Mouse (Mus musculus) midbrain, embryonic 11.5 days (tissue): ENCODE measurements around the gene Git2. TPM values are rescaled to one million over a fixed set of nuclear protein-coding genes. Genes with fewer than 3 reads are reported as not detected.

Experiments used
- ATAC-seq: fragments of 200-750 bp; cut with Nextera tagmentation; 2 replicates; pipeline ENCODE4 v1.8.0; 2017; ENCODE audit warnings: moderate TSS enrichment, moderate library complexity; ENCODE audit not compliant: low FRiP score
- DNase-seq: peaks from one replicate; pipeline ENCODE4 v3.0.0; 2015; ENCODE audit warnings: low spot score; ENCODE audit errors: missing footprints
- H3K27ac ChIP-seq: fragments of 300-500 bp; sonication (generic); 2 replicates; pipeline ENCODE4 v1.5.1; 2014; ENCODE audit warnings: low read depth, low read length
- H3K27me3 ChIP-seq: fragments of 300-500 bp; sonication (generic); 2 replicates; pipeline ENCODE4 v1.6.1; 2014; ENCODE audit warnings: mild to moderate bottlenecking, low read length, moderate library complexity, mixed read lengths; ENCODE audit not compliant: control insufficient read depth, insufficient read depth
- H3K36me3 ChIP-seq: fragments of 300-500 bp; sonication (generic); 2 replicates; pipeline ENCODE4 v1.6.1; 2014; ENCODE audit warnings: mild to moderate bottlenecking, low read length, moderate library complexity, mixed read lengths; ENCODE audit not compliant: control insufficient read depth, insufficient read depth
- H3K4me1 ChIP-seq: fragments of 300-500 bp; sonication (generic); 2 replicates; pipeline ENCODE4 v1.6.1; 2014; ENCODE audit warnings: low read length; ENCODE audit not compliant: control insufficient read depth, insufficient read depth
- H3K4me2 ChIP-seq: fragments of 300-500 bp; sonication (generic); 2 replicates; pipeline ENCODE4 v1.6.1; 2014; ENCODE audit warnings: mild to moderate bottlenecking, moderate library complexity
- H3K4me3 ChIP-seq: fragments of 300-500 bp; sonication (generic); 2 replicates; pipeline ENCODE4 v1.5.1; 2014; ENCODE audit warnings: low read depth, low read length
- H3K9ac ChIP-seq: fragments of 300-500 bp; sonication (generic); 2 replicates; pipeline ENCODE4 v1.6.1; 2014; ENCODE audit warnings: low read length
- H3K9me3 ChIP-seq: fragments of 300-500 bp; sonication (generic); 2 replicates; pipeline ENCODE4 v1.6.1; 2016; ENCODE audit warnings: low read length; ENCODE audit not compliant: control insufficient read depth
- WGBS: fragments of 180-500 bp; shearing (Covaris S2); extraction: QIAGEN DNeasy Blood & Tissue Kit; methylation state at CpG from one replicate; pipeline ENCODE4 v1.1.7; 2014; 5-methylcytosine and 5-hydroxymethylcytosine counted together
- polyA plus RNA-seq: library from polyadenylated mRNA; unstranded; fragments of >200 nt; fragmentation: Nextera tagmentation; extraction: Ambion mirVana; gene quantifications from 2 replicates; pipeline ENCODE4 v1.2.1, GENCODE M21; 2014

The Git2 gene
- polyA plus RNA-seq, 1 experiment from 2014 or later, result 29.5 TPM

GRCm38 (mm10) chr5:114690633-114691567 lies 84.4 kb downstream of the Git2 start, which contains the start of gene Gltp:
Gltp (minus strand) TSS chr5:114690984.
- 4% methylated on average over 65 of the region's 75 CpGs for WGBS
- H3K9me3 ChIP-seq, result no peaks in the 10 kb centered on the region
- H3K27ac ChIP-seq, result no peak within 1 kb of the TSS
- no peaks in the 10 kb centered on the region for H3K27me3 ChIP-seq
- H3K9ac ChIP-seq, result peak within 1 kb of the TSS; percentile 90
- DNase-seq, result peak; percentile 98
- H3K4me1 ChIP-seq, result peaks cover 13% of the 10 kb centered on the region
- ATAC-seq, result peak; percentile 97
- peak within 1 kb of the TSS; percentile 95 for H3K4me2 ChIP-seq
- peak within 1 kb of the TSS; percentile 67 for H3K4me3 ChIP-seq
- no peaks in the 10 kb centered on the region for H3K36me3 ChIP-seq

GRCm38 (mm10) chr5:114689700-114690366 lies 85.5 kb downstream of the Git2 start:
- Histone ChIP-seq H3K4me3 (peak overlapping the region; percentile 67), H3K9ac (peak overlapping the region; percentile 90), H3K27me3 (no peaks in the 10 kb centered on the region), H3K4me1 (peaks cover 13% of the 10 kb centered on the region), H3K4me2 (peak overlapping the region; percentile 95), H3K9me3 (no peaks in the 10 kb centered on the region), H3K27ac (no peak overlapping the region), H3K36me3 (no peaks in the 10 kb centered on the region)
- ATAC-seq, result no peak
- WGBS, result 20% methylated on average over 16 of the region's 16 CpGs
- peak; percentile 93 for DNase-seq

GRCm38 (mm10) chr5:114688703-114689102 lies 86.6 kb downstream of the Git2 start:
- Histone ChIP-seq H3K9ac (no peak overlapping the region; the same call in 1 of the 2 replicates), H3K4me1 (peaks cover 13% of the 10 kb centered on the region), H3K36me3 (no peaks in the 10 kb centered on the region), H3K4me2 (no peak overlapping the region), H3K27ac (no peak overlapping the region), H3K4me3 (no peak overlapping the region), H3K27me3 (no peaks in the 10 kb centered on the region), H3K9me3 (no peaks in the 10 kb centered on the region)
- no peak for ATAC-seq
- WGBS, result 89% methylated on average over 13 of the region's 13 CpGs
- no peak for DNase-seq

- H3K9ac ChIP-seq, result no peak overlapping the region
- H3K27ac ChIP-seq, result no peak overlapping the region
- H3K4me3 ChIP-seq, result no peak overlapping the region
- H3K36me3 ChIP-seq, result no peaks in the 10 kb centered on the region
- H3K9me3 ChIP-seq, result no peaks in the 10 kb centered on the region
- H3K27me3 ChIP-seq, result no peaks in the 10 kb centered on the region
- H3K4me2 ChIP-seq, result no peak overlapping the region
- ATAC-seq, result no peak
- peaks cover 13% of the 10 kb centered on the region for H3K4me1 ChIP-seq
- DNase-seq, result no peak
Measured at GRCm38 (mm10) chr5:114687901-114688300, 87.4 kb downstream of the Git2 start.

GRCm38 (mm10) chr5:114686726-114687210 lies 88.5 kb downstream of the Git2 start:
- Histone ChIP-seq H3K27me3 (no peaks in the 10 kb centered on the region), H3K4me1 (peaks cover 13% of the 10 kb centered on the region), H3K9me3 (no peaks in the 10 kb centered on the region), H3K4me3 (no peak overlapping the region), H3K27ac (no peak overlapping the region), H3K4me2 (no peak overlapping the region), H3K9ac (no peak overlapping the region), H3K36me3 (no peaks in the 10 kb centered on the region)
- ATAC-seq (no peak), DNase-seq (no peak)
- WGBS, result 70% methylated on average over 7 of the region's 7 CpGs

- Histone ChIP-seq H3K4me1 (peaks cover 8% of the 10 kb centered on the region), H3K36me3 (no peaks in the 10 kb centered on the region), H3K4me2 (no peak overlapping the region), H3K4me3 (no peak overlapping the region), H3K27me3 (no peaks in the 10 kb centered on the region), H3K27ac (no peak overlapping the region), H3K9ac (no peak overlapping the region), H3K9me3 (no peaks in the 10 kb centered on the region)
- WGBS, result 93% methylated on average over 5 of the region's 5 CpGs
- no peak for ATAC-seq
- no peak for DNase-seq
Measured at GRCm38 (mm10) chr5:114685986-114686385, 89.3 kb downstream of the Git2 start.

- Histone ChIP-seq H3K36me3 (0 out of 2 replicates have a peak, but pooled peaks cover 2% of the 10 kb centered on the region), H3K9ac (no peak overlapping the region), H3K27me3 (no peaks in the 10 kb centered on the region; the same call in 1 of the 2 replicates), H3K4me1 (peaks cover 4% of the 10 kb centered on the region; the same call in 1 of the 2 replicates), H3K27ac (no peak overlapping the region), H3K4me2 (no peak overlapping the region), H3K9me3 (no peaks in the 10 kb centered on the region), H3K4me3 (no peak overlapping the region)
- DNase-seq, result no peak
- 87% methylated on average over 8 of the region's 8 CpGs for WGBS
- ATAC-seq, result no peak
Measured at GRCm38 (mm10) chr5:114681717-114682116, 93.6 kb downstream of the Git2 start.

GRCm38 (mm10) chr5:114680676-114681285 lies 94.5 kb downstream of the Git2 start:
- Histone ChIP-seq H3K4me2 (no peak overlapping the region), H3K9ac (no peak overlapping the region), H3K27me3 (no peaks in the 10 kb centered on the region; the same call in 1 of the 2 replicates), H3K4me3 (no peak overlapping the region), H3K27ac (no peak overlapping the region), H3K4me1 (peaks cover 4% of the 10 kb centered on the region; the same call in 1 of the 2 replicates), H3K9me3 (no peaks in the 10 kb centered on the region), H3K36me3 (0 out of 2 replicates have a peak, but pooled peaks cover 2% of the 10 kb centered on the region)
- WGBS, result 82% methylated on average over 19 of the region's 19 CpGs
- DNase-seq (no peak), ATAC-seq (no peak)
